Mouse (Mus musculus) heart, postnatal 0 days (tissue): ENCODE results near the gene D5Ertd579e. TPM values are rescaled to one million over a fixed set of nuclear protein-coding genes. Genes with fewer than 3 reads are reported as not detected.
"Not testable (repeated sequence)": the region's sequence is repeated elsewhere in the genome, so short reads cannot be mapped to it uniquely, and the experiment has no call there.

Experiments used
- ATAC-seq: fragments of 200-750 bp; cut with Nextera tagmentation; 2 replicates; pipeline ENCODE4 v1.8.0; 2017; ENCODE audit warnings: low read depth, moderate number of reproducible peaks, moderate library complexity; ENCODE audit not compliant: insufficient read depth
- DNase-seq: peaks from one replicate; pipeline ENCODE4 v3.0.0-alpha.2; 2016; ENCODE audit warnings: low spot score
- H3K27ac ChIP-seq: fragments of 300-500 bp; sonication (generic); 2 replicates; pipeline ENCODE4 v1.5.1; 2014; ENCODE audit warnings: low read depth, mild to moderate bottlenecking
- H3K27me3 ChIP-seq: fragments of 300-500 bp; sonication (generic); 2 replicates; pipeline ENCODE4 v1.6.1; 2014; ENCODE audit warnings: low read length, mixed read lengths; ENCODE audit not compliant: control insufficient read depth, insufficient read depth
- H3K36me3 ChIP-seq: fragments of 300-500 bp; sonication (generic); replicated peaks from 2 replicates; pipeline ENCODE4 v1.6.1; 2014; ENCODE audit warnings: low read length, mixed read lengths; ENCODE audit not compliant: control insufficient read depth, insufficient read depth
- H3K4me1 ChIP-seq: fragments of 300-500 bp; sonication (generic); 2 replicates; pipeline ENCODE4 v1.6.1; 2014; ENCODE audit warnings: antibody characterized with exemption; ENCODE audit not compliant: control insufficient read depth, insufficient read depth
- H3K4me2 ChIP-seq: fragments of 300-500 bp; sonication (generic); 2 replicates; pipeline ENCODE4 v1.6.1; 2014; ENCODE audit warnings: low read depth, mild to moderate bottlenecking, low read length, moderate library complexity
- H3K4me3 ChIP-seq: fragments of 300-500 bp; sonication (generic); 2 replicates; pipeline ENCODE4 v1.5.1; 2014; ENCODE audit warnings: low read depth, low read length
- H3K9ac ChIP-seq: fragments of 300-500 bp; sonication (generic); replicated peaks from 2 replicates; pipeline ENCODE4 v1.6.1; 2014; ENCODE audit warnings: low read depth, low read length, mixed read lengths
- H3K9me3 ChIP-seq: fragments of 300-500 bp; sonication (generic); replicated peaks from 2 replicates; pipeline ENCODE4 v1.6.1; 2016; ENCODE audit warnings: low read length; ENCODE audit not compliant: control insufficient read depth
- CTCF ChIP-seq: IDR thresholded peaks from 2 replicates; pipeline ENCODE4 v1.5.1; 2016; ENCODE audit warnings: antibody characterized with exemption, control low read depth, low read depth
- EP300 ChIP-seq: IDR thresholded peaks from 2 replicates; pipeline ENCODE4 v1.6.1; 2016; ENCODE audit warnings: antibody characterized with exemption, low read depth
- WGBS: fragments of 180-500 bp; shearing (Covaris S2); extraction: QIAGEN DNeasy Blood & Tissue Kit; methylation state at CpG from one replicate; pipeline ENCODE4 v1.1.7; 2014; 5-methylcytosine and 5-hydroxymethylcytosine counted together
- polyA plus RNA-seq: library from polyadenylated mRNA; unstranded; fragments of >200 nt; fragmentation: Nextera tagmentation; extraction: Ambion mirVana; gene quantifications from 2 replicates; pipeline ENCODE4 v1.2.1, GENCODE M21; 2015
- total RNA-seq: library from RNA; depleted of rRNA; stranded (reverse); fragments of >200 nt; gene quantifications from 2 replicates; pipeline ENCODE4 v1.2.3, GENCODE M21; 2014; ENCODE audit warnings: low replicate concordance

The D5Ertd579e gene
- total and polyA plus RNA-seq, 2 experiments from 2014 or later: 28.5 to 52.6 TPM

GRCm38 (mm10) chr5:36669021-36670008 is 26.5 kb downstream of the D5Ertd579e start:
- H3K9me3 ChIP-seq: no peaks in the 10 kb centered on the region
- peak overlapping the region; percentile 18; the same call in 1 of the 2 replicates for H3K27ac ChIP-seq
- no peak for DNase-seq
- WGBS: 49% methylated on average over 7 of the region's 7 CpGs
- H3K4me3 ChIP-seq: no peak overlapping the region
- ATAC-seq: no peak
- H3K27me3 ChIP-seq: no peaks in the 10 kb centered on the region
- no peak overlapping the region for H3K4me2 ChIP-seq
- H3K4me1 ChIP-seq: no peaks in the 10 kb centered on the region
- no peak overlapping the region for H3K9ac ChIP-seq
- H3K36me3 ChIP-seq: peaks cover 22% of the 10 kb centered on the region
- no peak for TF ChIP-seq EP300
- TF ChIP-seq CTCF: no peak

- H3K4me3 ChIP-seq: no peak overlapping the region
- H3K4me2 ChIP-seq: no peak overlapping the region
- WGBS: 81% methylated on average over 8 of the region's 8 CpGs
- ATAC-seq (no peak), DNase-seq (no peak)
- H3K9ac ChIP-seq: no peak overlapping the region
- H3K9me3 ChIP-seq: no peaks in the 10 kb centered on the region
- H3K36me3 ChIP-seq: peaks cover 26% of the 10 kb centered on the region
- H3K4me1 ChIP-seq: peaks cover 3% of the 10 kb centered on the region; the same call in 1 of the 2 replicates
- TF ChIP-seq CTCF (no peak), EP300 (no peak)
- H3K27ac ChIP-seq: no peak overlapping the region
- H3K27me3 ChIP-seq: no peaks in the 10 kb centered on the region
These were observed 27.3 kb downstream of the D5Ertd579e start for GRCm38 (mm10) chr5:36668572-36668971.

GRCm38 (mm10) chr5:36667986-36668385 is 27.8 kb downstream of the D5Ertd579e start:
- H3K4me2 ChIP-seq, H3K27ac ChIP-seq, H3K27me3 ChIP-seq, ATAC-seq, H3K9me3 ChIP-seq, H3K9ac ChIP-seq, DNase-seq, H3K4me3 ChIP-seq, H3K4me1 ChIP-seq: not testable (repeated sequence)
- H3K36me3 ChIP-seq: peaks cover 26% of the 10 kb centered on the region
- WGBS: 57% methylated on average over 2 of the region's 2 CpGs

GRCm38 (mm10) chr5:36667165-36667564 is 28.7 kb downstream of the D5Ertd579e start:
- no peak for DNase-seq
- 82% methylated on average over 5 of the region's 5 CpGs for WGBS
- Histone ChIP-seq H3K4me2 (no peak overlapping the region), H3K4me3 (no peak overlapping the region), H3K9me3 (no peaks in the 10 kb centered on the region), H3K27me3 (no peaks in the 10 kb centered on the region), H3K36me3 (peaks cover 21% of the 10 kb centered on the region), H3K4me1 (peaks cover 17% of the 10 kb centered on the region; the same call in 1 of the 2 replicates), H3K9ac (no peak overlapping the region), H3K27ac (no peak overlapping the region)
- ATAC-seq: no peak
- TF ChIP-seq CTCF (no peak), EP300 (no peak)

GRCm38 (mm10) chr5:36666699-36667098 is 29.1 kb downstream of the D5Ertd579e start:
- not testable (repeated sequence) for DNase-seq, ATAC-seq, H3K4me3 ChIP-seq, H3K27ac ChIP-seq, H3K4me2 ChIP-seq, H3K9ac ChIP-seq, H3K27me3 ChIP-seq, H3K9me3 ChIP-seq
- WGBS: 94% methylated on average over 2 of the region's 2 CpGs
- Histone ChIP-seq H3K36me3 (peaks cover 19% of the 10 kb centered on the region), H3K4me1 (peaks cover 17% of the 10 kb centered on the region; the same call in 1 of the 2 replicates)
